Mouse (Mus musculus) fibroblast of lung, adult 2 months (primary cell): Measurements from ENCODE around the gene Mfsd1.

Experiments
- DNase-seq: peaks from one replicate; pipeline ENCODE4 v3.0.0-alpha.2; 2011; ENCODE audit warnings: low read depth

Gene Mfsd1

GRCm38 (mm10) chr3:67582273-67583124, at the start of gene Mfsd1:
Gene Mfsd1, plus strand, starts transcription at chr3:67582741.
- DNase-seq, result peak; percentile 88

- DNase-seq, result no peak
Observed at GRCm38 (mm10) chr3:67543630-67544029, 38.9 kb upstream of the Mfsd1 start.

GRCm38 (mm10) chr3:67551193-67551592, 31.3 kb upstream of the Mfsd1 start:
- no peak for DNase-seq

- DNase-seq, result no peak
Observed at GRCm38 (mm10) chr3:67553281-67553680, 29.3 kb upstream of the Mfsd1 start.

GRCm38 (mm10) chr3:67553927-67554448, 28.6 kb upstream of the Mfsd1 start:
- DNase-seq, result no peak

GRCm38 (mm10) chr3:67555211-67555610, 27.3 kb upstream of the Mfsd1 start:
- no peak for DNase-seq

- DNase-seq, result no peak
Observed at GRCm38 (mm10) chr3:67557200-67557651, 25.3 kb upstream of the Mfsd1 start.

GRCm38 (mm10) chr3:67557718-67558354, 24.7 kb upstream of the Mfsd1 start:
- no peak for DNase-seq

GRCm38 (mm10) chr3:67564731-67565357, 17.7 kb upstream of the Mfsd1 start:
- DNase-seq, result no peak

- DNase-seq, result no peak
Observed at GRCm38 (mm10) chr3:67565540-67566227, 16.9 kb upstream of the Mfsd1 start.

GRCm38 (mm10) chr3:67568015-67568618, 14.4 kb upstream of the Mfsd1 start:
- no peak for DNase-seq

GRCm38 (mm10) chr3:67572918-67573317, 9.6 kb upstream of the Mfsd1 start:
- DNase-seq, result no peak

- no peak for DNase-seq
Observed at GRCm38 (mm10) chr3:67573523-67573922, 9.0 kb upstream of the Mfsd1 start.

- DNase-seq, result no peak
Observed at GRCm38 (mm10) chr3:67576248-67576647, 6.3 kb upstream of the Mfsd1 start.

- no peak for DNase-seq
Observed at GRCm38 (mm10) chr3:67576724-67577123, 5.8 kb upstream of the Mfsd1 start.

GRCm38 (mm10) chr3:67583125-67583845, 744 bp downstream of the Mfsd1 start:
- no peak for DNase-seq

GRCm38 (mm10) chr3:67583846-67584186, 1.3 kb downstream of the Mfsd1 start:
- DNase-seq, result no peak

GRCm38 (mm10) chr3:67586511-67586910, 4.0 kb downstream of the Mfsd1 start:
- no peak for DNase-seq

- DNase-seq, result no peak
Observed at GRCm38 (mm10) chr3:67587430-67587829, 4.9 kb downstream of the Mfsd1 start.

GRCm38 (mm10) chr3:67601616-67602138, 19.1 kb downstream of the Mfsd1 start:
- DNase-seq, result no peak

- no peak for DNase-seq
Observed at GRCm38 (mm10) chr3:67618222-67618621, 35.7 kb downstream of the Mfsd1 start.
